Mouse (Mus musculus) thymus, adult 2 months (tissue): ENCODE measurements around the gene Surf6.

Experiments used
- CTCF ChIP-seq: fragments of 200-500 bp; IDR thresholded peaks from 2 replicates; pipeline ENCODE4 v1.5.1; 2012; ENCODE audit warnings: mild to moderate bottlenecking, control low read depth, low read length, moderate library complexity, borderline replicate concordance; ENCODE audit not compliant: control insufficient read depth, poor library complexity, insufficient read depth; ENCODE audit errors: extremely low read depth
- POLR2A ChIP-seq: fragments of 200-500 bp; IDR thresholded peaks from 2 replicates; pipeline ENCODE4 v1.6.1; 2012; ENCODE audit warnings: mild to moderate bottlenecking, low read length, control low read depth, moderate library complexity; ENCODE audit not compliant: control insufficient read depth, poor library complexity, insufficient read depth; ENCODE audit errors: extremely low read depth

DNA sequence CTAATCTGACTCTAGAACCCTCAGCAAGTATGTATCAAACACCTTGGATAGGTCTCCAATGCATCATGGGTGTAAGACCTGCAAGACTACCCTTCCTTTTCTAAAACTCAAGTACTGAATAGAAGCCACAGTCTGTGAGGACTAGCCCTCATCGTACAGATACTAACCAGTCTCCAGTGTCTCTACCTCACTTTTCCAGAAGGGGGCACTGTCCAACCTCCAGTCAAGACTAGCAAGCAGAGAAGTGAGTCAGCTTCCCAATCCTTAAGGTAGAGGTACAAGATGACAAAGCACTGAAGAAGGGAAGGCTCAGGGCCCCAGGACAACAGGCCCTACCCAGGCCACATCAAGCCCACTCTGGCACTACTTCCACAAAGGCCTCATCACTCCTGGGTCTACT lies 27.7 kb upstream of the Surf6 start:
- TF ChIP-seq CTCF (no peak), POLR2A (no peak)
